Mouse (Mus musculus): ENCODE measurements around the gene Kcnk1.

Kcnk1 gene

DNA sequence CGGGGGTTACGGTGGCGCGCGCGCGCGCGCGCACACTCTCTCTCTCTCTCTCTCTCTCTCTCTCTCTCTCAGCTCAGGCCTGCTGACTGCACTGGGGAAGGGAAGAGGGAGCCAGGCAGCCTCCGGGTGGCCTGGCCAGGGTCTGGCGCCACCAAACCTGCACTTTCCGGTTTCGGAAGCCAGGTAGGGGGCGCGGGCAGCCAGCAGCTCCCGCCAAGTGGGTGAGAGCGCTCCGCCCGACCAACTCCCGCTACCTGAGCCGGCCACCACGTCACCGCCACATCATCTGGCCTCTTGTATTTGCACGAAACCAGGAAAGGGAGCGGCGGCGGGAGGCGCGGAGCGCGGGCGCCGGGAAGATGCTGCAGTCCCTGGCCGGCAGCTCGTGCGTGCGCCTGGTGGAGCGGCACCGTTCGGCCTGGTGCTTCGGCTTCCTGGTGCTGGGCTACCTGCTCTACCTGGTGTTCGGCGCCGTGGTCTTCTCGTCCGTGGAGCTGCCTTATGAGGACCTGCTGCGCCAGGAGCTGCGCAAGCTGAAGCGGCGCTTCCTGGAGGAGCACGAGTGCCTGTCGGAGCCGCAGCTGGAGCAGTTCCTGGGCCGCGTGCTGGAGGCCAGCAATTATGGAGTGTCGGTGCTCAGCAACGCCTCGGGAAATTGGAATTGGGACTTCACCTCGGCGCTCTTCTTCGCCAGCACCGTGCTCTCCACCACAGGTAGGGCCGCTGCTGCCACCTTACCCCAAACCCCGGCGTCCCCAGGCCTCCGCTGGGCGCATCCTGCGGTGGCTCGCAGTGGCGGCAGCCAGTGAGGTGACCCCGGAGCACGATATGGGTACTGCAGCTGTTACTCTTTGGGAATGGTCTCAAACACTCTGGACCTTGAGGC lies at the start of gene Kcnk1:
Gene Kcnk1, plus strand, starts transcription at position 70 of the 886 bp plus-strand sequence.
- DNase-seq (ENCODE audit: low read depth, low spot score): no peak

GRCm38 (mm10) chr8:125948696-125949308 lies 46.2 kb upstream of the Kcnk1 start:
- no peak for DNase-seq (ENCODE audit: low read depth, low spot score)

DNA sequence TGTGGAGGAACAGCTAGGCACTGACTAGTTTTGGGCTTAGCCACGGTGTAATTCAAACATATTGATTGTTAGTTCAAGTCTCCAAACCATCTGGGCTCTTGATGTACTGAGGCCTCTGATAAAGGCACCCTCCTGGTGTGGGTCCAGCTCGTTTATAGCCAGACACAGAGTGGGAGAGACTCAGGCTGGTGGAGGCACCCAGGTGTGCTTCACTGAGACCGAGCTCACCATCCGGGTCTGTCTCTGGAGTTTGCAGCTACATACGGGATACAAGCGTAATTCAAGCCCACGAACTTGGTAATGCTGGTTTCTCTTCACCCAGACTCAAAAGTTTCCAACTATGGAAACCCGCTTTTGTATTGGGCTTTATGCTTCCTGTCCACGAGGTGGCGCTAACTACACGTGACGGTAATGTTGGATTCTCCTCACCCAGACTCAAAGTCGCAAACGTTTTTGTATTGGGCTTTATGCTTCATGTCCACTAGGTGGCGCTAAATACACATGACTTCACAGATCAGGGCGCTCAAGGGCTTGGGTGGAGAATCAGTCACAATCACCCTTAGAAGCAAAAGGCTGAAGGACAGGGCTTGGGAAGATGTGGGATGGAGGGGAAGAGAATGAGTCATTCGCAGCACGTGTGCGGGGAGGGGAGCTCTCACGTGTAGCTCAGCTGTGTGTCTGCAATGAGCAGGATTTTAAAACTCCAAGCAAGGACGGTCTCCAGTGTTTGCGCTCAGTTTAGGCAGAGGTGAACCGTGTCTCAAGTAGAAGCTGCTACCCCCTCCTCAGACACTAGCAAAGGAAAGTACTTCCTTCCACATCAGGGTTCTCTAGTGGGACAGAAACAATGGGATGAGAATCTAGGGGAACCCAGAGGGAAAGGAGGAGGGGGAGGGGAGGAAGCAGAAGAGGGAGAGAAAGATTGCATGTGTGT lies 44.7 kb upstream of the Kcnk1 start:
- DNase-seq (ENCODE audit: low read depth, low spot score): peak; percentile 85

GRCm38 (mm10) chr8:125955671-125956070 lies 39.3 kb upstream of the Kcnk1 start:
- peak; percentile 15 for DNase-seq (ENCODE audit: low read depth, low spot score)

GRCm38 (mm10) chr8:125956796-125957195 lies 38.2 kb upstream of the Kcnk1 start:
- no peak for DNase-seq (ENCODE audit: low read depth, low spot score)

DNA sequence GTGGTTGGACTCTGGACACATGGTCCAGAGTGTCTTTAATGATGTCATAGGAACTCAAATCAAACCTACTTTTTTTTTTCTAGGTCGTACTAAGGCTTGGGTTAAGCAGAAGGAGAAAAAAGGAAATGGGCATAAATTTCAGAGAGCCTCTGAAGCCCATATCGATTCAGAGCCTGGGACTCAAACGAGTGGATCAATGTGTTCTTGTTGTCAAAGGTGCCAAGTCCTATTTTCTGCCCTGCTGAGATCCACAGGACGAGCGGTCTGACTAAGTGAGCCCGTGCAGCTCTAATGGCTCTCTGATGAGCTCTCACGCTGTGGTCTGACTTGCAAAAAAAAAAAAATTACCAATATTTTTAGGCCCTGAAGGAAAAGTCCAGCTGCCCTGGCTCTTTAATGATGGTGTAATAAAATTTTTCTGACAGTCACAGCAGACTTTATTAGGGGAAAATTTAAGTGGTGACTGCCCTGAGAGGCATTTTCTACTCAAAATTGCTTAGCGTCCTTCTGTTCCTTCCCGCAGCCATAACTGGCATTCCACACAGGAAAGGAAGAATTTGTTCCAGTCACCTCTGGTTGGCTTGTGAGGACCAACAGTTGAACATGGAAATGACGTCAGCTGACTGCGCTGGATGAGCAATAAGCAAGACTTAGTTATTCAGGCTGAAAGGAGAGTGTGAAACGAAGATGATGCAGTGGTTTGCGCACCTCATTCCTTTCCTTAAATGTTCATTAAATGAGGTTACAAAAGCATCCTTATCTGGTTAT lies 37.6 kb upstream of the Kcnk1 start:
- DNase-seq (ENCODE audit: low read depth, low spot score): no peak

- no peak for DNase-seq (ENCODE audit: low read depth, low spot score)
Observed at GRCm38 (mm10) chr8:125957994-125958368, 37.0 kb upstream of the Kcnk1 start.

DNA sequence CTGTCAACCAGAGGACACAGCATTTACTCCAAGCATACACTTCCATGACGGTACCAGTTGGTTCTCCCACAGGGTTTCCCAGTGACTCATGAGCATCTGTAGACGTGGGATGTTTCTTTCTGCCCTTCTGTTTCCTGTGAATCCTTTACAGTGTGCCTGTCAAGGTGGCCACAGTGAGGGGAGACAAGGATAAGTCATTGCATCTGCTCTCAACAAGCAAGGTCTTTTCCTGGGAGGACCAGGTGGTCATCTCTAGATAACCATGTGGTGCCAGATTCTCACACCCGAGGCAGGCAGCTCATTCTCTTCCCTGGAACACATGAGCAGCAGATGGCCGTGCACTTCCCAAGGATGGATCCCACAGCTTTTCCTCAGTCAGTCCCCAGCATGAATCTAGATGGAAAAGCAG lies 35.6 kb upstream of the Kcnk1 start:
- no peak for DNase-seq (ENCODE audit: low read depth, low spot score)

- DNase-seq (ENCODE audit: low read depth, low spot score): no peak
Observed at GRCm38 (mm10) chr8:125960037-125960436, 34.9 kb upstream of the Kcnk1 start.

GRCm38 (mm10) chr8:125961790-125962189 lies 33.2 kb upstream of the Kcnk1 start:
- DNase-seq (ENCODE audit: low read depth, low spot score): no peak

DNA sequence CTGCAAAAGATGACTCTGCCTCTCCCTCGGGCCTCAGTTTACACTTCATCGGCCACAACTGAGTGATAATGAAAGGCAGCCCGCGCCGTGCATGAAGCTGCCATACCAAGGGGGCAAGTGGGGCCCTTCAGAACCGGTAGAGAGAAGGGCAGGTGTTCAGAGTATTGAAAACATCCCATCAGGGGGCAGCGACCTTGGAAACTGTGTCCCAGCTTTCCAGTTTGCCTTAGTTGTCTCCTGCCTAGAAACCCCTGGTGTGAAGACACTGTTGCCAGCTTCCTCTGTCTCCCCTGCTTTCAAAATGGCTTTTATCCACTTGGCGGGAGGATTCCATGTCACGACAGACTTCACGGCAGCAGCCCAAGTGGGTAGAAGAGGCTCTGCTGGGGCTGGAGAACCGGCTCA lies 31.2 kb upstream of the Kcnk1 start:
- no peak for DNase-seq (ENCODE audit: low read depth, low spot score)

DNA sequence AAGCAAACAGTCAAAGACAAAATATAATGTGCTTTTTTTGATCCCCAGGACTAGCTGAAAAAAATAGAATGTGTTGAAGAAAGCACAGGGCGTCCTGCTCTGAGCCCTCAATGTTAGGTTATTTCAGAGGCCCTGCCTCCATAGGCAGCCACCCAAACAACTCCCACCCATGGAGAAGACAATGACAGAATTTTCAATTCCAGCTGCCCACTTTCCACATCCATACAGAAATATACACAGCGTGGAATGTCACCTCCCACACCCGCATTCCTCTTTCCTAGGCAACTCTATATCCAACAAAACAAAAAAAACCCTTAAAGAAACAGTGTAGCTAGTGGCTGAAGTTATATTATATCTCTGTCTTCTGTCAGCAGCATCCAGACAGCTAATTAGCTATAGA lies 23.6 kb upstream of the Kcnk1 start:
- no peak for DNase-seq (ENCODE audit: low read depth, low spot score)

DNA sequence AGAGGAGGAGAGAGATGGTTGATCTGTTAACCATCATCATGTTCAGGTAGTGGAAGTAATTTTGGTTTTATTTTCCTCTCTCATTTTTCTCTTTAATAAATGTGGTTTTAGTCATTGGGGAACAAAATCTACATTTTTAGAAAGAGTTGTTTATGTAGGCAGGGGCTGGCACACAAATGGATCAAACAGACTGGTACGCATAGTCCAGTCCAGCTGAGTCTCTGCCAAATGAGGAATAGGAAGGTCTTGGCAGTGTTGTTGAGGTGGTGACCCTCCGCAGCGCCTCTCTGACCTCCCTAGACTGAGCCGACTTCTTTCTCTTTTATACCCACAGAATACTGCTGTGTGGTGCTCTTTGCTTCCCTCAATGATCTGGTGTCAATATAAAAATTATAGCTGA lies 19.0 kb upstream of the Kcnk1 start:
- DNase-seq (ENCODE audit: low read depth, low spot score): no peak

- DNase-seq (ENCODE audit: low read depth, low spot score): no peak
Observed at GRCm38 (mm10) chr8:125980826-125981225, 14.1 kb upstream of the Kcnk1 start.

DNA sequence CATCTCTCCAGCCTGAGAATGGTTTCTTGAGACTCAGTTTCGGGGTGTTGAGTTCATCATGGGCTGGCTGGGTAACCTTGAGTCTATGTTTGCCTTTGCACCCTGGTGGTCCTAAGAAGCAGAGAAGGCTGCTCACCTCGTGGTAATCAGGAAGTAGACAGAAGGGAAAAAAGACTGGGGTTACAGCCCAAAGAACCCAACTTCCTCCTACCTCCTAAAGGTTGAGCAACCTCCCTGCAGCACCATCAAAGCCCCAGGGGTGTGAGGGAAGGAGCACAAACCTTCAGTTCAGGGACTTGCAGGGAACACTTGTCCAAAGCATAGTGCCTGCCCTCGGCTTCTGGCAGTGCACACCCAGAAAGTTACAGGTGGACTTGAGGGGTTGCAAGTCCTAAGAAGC lies 11.5 kb upstream of the Kcnk1 start:
- DNase-seq (ENCODE audit: low read depth, low spot score): no peak

DNA sequence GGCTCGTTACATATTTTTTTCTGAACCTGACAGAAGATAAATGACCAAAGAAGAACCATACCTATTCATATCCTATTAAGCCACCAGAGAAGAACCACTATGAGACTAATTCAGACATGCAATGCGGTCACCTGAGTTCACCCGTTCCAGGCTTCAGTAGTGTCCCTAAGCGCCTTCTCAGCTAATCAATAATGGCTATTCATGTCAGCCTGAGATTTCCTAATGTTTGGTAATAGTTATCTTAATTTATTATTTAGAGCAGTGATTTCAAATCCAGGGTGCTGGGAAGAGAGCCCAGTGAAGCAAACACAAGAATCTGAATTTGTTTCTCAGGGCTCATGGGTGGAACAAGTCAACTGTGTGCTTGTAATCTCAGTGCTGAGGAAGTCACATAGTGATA lies 10.8 kb upstream of the Kcnk1 start:
- no peak for DNase-seq (ENCODE audit: low read depth, low spot score)

- DNase-seq (ENCODE audit: low read depth, low spot score): no peak
Observed at GRCm38 (mm10) chr8:125985364-125985763, 9.6 kb upstream of the Kcnk1 start.

DNA sequence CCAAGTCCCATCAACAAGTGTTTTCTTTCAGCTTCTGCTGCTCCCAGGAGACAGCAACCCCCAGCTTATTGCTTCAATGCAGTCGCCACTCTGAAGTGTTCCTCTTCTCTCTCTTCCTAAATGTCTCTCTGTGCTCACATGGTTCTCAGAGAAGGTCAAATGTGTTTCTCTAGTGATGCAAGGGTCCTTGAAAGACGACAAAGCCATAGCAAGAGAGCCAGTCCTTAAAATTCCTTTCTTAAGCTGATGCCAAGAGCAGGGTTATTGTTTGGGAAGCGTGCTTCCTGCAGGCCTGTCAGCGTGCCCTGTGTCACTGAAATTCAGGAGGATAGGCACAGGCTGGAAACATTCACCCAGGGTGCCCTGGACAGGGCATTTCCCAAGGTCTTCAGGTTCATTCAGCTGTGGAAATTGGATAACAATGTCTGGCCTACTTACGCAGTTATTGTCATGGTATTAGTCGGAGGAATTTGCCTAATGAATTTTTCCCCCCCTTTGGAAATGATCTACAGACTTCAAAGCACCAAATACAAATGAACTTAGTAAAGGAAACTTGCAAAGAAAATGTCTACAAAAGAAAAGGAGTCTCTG lies 7.9 kb upstream of the Kcnk1 start:
- DNase-seq (ENCODE audit: low read depth, low spot score): no peak

DNA sequence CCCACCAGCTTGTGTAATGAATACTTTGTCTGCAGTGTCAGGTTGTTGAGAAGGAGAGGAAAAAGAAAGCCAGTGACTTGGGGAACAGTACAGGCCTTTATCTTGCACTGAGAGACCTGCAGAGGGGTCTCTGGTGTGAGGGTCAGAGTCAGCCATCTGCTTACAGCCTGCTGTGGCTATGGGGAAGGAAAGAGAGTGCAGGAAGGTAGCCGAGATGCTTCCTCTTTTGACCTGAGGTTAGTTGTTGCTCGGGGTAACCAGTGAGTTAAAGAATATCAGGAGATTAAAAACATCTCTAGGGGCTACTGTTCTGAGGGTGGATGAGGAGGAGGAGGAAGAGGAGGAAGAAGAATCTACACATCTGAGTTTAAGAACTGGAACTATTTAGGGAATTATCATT lies 7.0 kb upstream of the Kcnk1 start:
- DNase-seq (ENCODE audit: low read depth, low spot score): no peak

- DNase-seq (ENCODE audit: low read depth, low spot score): no peak
Observed at GRCm38 (mm10) chr8:125993636-125994035, 1.3 kb upstream of the Kcnk1 start.
